Mouse (Mus musculus): ENCODE measurements at regions not wholly inside any gene's neighbourhood (a gene's known extent, or its start where the extent isn't known, plus 50 kb on each side); places are given as distances from the start of the nearest gene placed in this dataset.

GRCm38 (mm10) chr11:7010858-7011257, 52.4 kb upstream of the Adcy1 start:
- DNase-seq (ENCODE audit: low spot score in 2 of 2): peak in 1 of 2 experiments; percentile 51
- intact Hi-C loops (cut with DNase I): no loop called here

GRCm38 (mm10) chr11:6999329-6999728, 64.0 kb upstream of the Adcy1 start:
- intact Hi-C loops (cut with DNase I): no loop called here
- DNase-seq (ENCODE audit: low spot score in 2 of 2): peak in 1 of 2 experiments; percentile 57

GRCm38 (mm10) chr11:6998810-6999209, 64.5 kb upstream of the Adcy1 start:
- no peak for DNase-seq (ENCODE audit: low spot score in 2 of 2)
- intact Hi-C loops (cut with DNase I): no loop called here

- no peak for DNase-seq (ENCODE audit: low spot score in 2 of 2)
- intact Hi-C loops (cut with DNase I): no loop called here
These were observed 65.8 kb upstream of the Adcy1 start for GRCm38 (mm10) chr11:6997508-6997907.

GRCm38 (mm10) chr11:6993731-6994130, 69.6 kb upstream of the Adcy1 start:
- DNase-seq (ENCODE audit: low spot score in 2 of 2): no peak
- intact Hi-C loops (cut with DNase I): no loop called here

- intact Hi-C loops (cut with DNase I): no loop called here
- DNase-seq (ENCODE audit: low spot score in 2 of 2): no peak
These were observed 71.7 kb upstream of the Adcy1 start for GRCm38 (mm10) chr11:6991626-6992025.

GRCm38 (mm10) chr11:6990711-6991110, 72.6 kb upstream of the Adcy1 start:
- DNase-seq (ENCODE audit: low spot score in 2 of 2): no peak
- intact Hi-C loops (cut with DNase I): no loop called here

- intact Hi-C loops (cut with DNase I): no loop called here
- no peak for DNase-seq (ENCODE audit: low spot score in 2 of 2)
These were observed 74.1 kb upstream of the Adcy1 start for GRCm38 (mm10) chr11:6988884-6989824.

GRCm38 (mm10) chr11:6987995-6988394, 75.3 kb upstream of the Adcy1 start:
- DNase-seq (ENCODE audit: low spot score in 2 of 2): no peak
- intact Hi-C loops (cut with DNase I): no loop called here

- no peak for DNase-seq (ENCODE audit: low spot score in 2 of 2)
- intact Hi-C loops (cut with DNase I): no loop called here
These were observed 76.2 kb upstream of the Adcy1 start for GRCm38 (mm10) chr11:6987105-6987504.

GRCm38 (mm10) chr11:6982076-6982475, 81.2 kb upstream of the Adcy1 start:
- intact Hi-C loops (cut with DNase I): no loop called here

GRCm38 (mm10) chr11:6979656-6980055, 83.6 kb upstream of the Adcy1 start:
- intact Hi-C loops (cut with DNase I): no loop called here
- no peak for DNase-seq (ENCODE audit: low spot score in 2 of 2)

More at GRCm38 (mm10) chr11:6982076-6982475, 81.2 kb upstream of the Adcy1 start:
- DNase-seq (ENCODE audit: low spot score in 2 of 2): no peak

GRCm38 (mm10) chr11:6969196-6969595, 94.1 kb upstream of the Adcy1 start:
- intact Hi-C loops (cut with DNase I): no loop called here
- DNase-seq (ENCODE audit: low spot score in 2 of 2): no peak

GRCm38 (mm10) chr11:6966968-6967367, 96.3 kb upstream of the Adcy1 start:
- peak; percentile 37 to 76 for DNase-seq (ENCODE audit: low spot score in 2 of 2)
- intact Hi-C loops (cut with DNase I): no loop called here

- peak; percentile 12 to 50 for DNase-seq (ENCODE audit: low spot score in 2 of 2)
- intact Hi-C loops (cut with DNase I): no loop called here
These were observed 98.8 kb upstream of the Adcy1 start for GRCm38 (mm10) chr11:6964524-6964923.

- intact Hi-C loops (cut with DNase I): no loop called here
- no peak for DNase-seq (ENCODE audit: low spot score in 2 of 2)
These were observed 99.7 kb upstream of the Adcy1 start for GRCm38 (mm10) chr11:6963600-6963999.

GRCm38 (mm10) chr11:6962786-6963575, 100.3 kb upstream of the Adcy1 start:
- intact Hi-C loops (cut with DNase I): no loop called here
- no peak for DNase-seq (ENCODE audit: low spot score in 2 of 2)

GRCm38 (mm10) chr11:6962322-6962721, 101.0 kb upstream of the Adcy1 start:
- intact Hi-C loops (cut with DNase I): no loop called here
- DNase-seq (ENCODE audit: low spot score in 2 of 2): no peak

GRCm38 (mm10) chr11:6952787-6953186, 110.5 kb upstream of the Adcy1 start:
- intact Hi-C loops (cut with DNase I): no loop called here
- no peak for DNase-seq (ENCODE audit: low spot score in 2 of 2)

GRCm38 (mm10) chr11:6951361-6951760, 111.9 kb upstream of the Adcy1 start:
- intact Hi-C loops (cut with DNase I): no loop called here
- DNase-seq (ENCODE audit: low spot score in 2 of 2): no peak

GRCm38 (mm10) chr11:6949051-6949450, 111.6 kb upstream of the Gm11983 start:
- intact Hi-C loops (cut with DNase I): loop anchor here (5.0 kb wide), 1 partner anchor 113 kb away; the partner anchor contains the start of gene Adcy1
- DNase-seq (ENCODE audit: low spot score in 2 of 2): no peak

Measured in left cerebral cortex, postnatal 25 days (tissue).